Mouse (Mus musculus): Measurements from ENCODE around the gene Il18r1.

Il18r1 gene

DNA sequence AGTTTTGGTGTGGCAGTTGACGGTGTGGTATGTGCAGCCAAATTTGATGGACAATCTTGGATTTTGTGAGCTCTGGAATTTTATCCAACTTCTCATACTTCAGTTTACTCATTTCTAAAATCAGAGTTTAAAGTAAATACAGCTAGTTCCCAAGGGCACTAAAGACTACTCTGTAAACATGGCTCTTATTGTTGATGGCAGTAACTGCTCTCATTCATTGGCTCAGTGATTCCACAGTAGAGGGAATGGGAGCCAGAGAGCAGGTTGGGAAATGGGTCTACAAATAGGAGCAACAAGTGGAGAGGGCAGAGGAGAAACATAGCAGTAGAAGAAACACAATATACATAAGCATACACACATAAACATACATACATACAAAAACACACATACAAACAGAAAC, 34.4 kb downstream of the Il18r1 start:
- no peak for DNase-seq

DNA sequence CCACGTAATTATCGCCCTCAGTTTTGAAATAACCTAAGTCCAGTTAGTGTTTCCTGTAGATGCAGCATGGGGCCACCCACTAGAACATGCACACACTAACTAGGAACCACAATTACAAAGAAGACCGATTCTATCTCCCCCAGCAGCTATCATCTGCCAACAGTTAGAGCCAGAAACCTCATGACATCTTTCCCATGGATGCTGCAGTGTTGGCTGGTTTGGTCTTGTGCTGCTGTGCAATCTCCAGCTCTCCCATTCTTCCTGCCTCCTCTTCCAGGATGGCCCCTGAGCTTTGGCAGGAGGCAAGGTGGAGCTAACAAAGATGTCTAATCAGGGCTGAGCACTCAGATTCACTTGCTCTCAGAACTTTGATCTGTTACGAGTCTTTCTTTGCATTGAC, 35.8 kb downstream of the Il18r1 start:
- no peak for DNase-seq

DNA sequence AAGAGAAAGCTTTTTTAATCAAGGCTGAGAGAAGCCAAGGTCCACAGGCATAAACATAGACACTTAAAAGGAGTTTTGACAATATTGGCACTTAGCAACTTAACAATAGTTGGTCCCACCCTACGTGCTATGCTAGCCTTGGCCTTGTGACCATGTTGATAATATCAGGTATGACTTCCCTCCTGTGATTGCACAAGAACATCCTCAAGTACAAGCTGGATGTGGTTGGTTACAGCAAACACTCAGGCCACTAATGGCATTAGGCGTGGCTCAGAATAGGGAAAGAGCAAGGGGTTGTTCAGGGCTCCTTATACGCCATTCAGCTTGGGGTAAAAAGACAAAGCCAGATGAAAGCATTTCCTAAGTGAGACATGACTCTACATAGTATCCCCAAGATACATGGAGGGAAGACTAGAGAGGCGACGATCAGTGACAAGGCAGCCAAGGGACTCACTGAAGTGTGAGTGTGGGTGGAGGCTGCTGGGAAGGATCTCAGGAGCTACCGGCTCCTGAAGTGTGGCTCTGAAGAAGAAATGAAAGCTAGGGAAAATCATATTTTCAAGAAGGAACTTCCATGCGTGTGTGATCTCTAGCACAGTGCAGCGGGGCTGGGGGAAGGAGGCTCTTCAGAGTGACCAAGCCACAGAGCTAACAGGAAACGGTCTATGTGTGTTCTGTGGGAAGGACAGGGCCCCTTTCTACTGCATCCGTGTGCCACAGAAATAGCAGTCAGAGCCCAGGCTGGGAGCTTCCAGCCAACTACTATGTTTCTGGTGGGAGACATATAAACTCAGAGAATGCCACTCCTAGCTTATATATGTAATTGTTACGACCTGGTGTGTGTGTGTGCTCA, 36.4 kb downstream of the Il18r1 start:
- no peak for DNase-seq

DNA sequence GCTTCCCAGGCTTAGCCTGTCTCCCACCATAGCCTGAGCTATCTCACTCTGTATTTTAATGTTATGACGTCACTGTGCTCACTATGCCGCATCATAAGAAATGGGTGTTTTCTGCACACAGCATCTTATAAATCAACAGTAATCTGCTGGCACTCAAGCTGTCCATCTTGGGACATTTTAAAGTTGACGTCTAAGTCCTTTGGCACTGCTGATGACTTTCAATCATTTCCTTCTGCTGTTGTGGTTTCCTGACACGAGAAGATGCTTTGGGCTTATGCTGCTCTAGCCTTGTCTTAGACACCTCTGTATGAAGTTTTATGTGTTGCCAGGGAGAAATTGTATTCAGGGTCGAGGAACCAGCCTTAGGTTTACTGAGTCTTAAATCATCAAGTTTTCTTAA, 39.2 kb downstream of the Il18r1 start:
- no peak for DNase-seq

DNA sequence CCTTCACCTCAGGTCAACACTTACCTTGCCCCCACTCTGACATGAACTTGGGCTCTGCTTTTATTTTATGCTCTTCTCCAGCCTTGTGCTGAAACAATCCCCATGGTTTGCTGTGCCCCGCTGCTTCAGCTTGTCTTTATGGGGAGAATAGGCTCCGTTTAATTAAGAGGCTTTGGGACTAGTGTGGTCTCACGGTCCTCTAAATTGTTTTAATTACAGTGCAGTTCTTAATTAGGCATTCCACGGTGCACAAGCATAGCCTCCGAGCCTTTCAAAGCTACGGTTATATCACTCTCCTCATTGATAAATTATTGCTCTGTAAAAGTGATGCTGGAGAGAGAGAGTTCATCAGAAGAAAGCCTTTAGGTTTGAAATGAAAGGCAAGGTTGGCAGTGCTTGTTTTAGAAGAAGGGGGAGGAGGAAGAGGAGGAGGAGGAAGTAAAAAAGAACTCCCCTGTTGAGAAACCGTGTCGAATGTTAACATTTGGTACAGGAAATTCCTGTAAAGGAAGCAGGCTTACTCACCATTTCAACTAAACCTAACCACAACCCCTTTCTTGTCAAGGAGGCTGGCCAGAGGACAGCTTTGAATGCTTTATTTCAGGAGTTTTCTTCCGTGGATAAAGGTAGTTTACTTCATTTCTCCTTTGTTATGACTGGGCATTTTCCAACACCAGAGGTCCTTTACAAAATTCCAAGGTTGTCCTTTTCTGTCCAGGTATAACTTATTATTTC, 49.7 kb downstream of the Il18r1 start, which contains the start of gene Il18rap:
Il18rap (plus strand) TSS at position 512 of the 735 bp plus-strand sequence.
- no peak for DNase-seq

DNA sequence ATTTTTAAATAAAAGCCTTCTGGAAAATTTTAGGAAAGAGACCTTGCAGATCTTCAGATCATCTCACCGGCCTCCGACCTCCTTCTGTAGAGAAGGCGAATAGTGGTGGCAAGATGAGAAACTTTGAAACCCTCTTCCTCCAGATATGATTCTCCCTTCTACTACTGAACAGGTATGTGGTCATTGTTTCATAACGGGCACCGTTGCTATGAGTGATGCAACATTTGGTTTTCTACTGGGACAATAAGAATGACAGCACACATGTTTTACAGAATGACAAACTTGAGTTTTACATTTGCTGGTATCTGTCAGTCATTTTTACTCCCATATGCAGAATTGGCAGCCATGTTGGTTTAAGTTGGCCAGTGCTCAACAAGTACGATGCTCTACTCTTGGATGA, 51.0 kb downstream of the Il18r1 start:
- DNase-seq = no peak

DNA sequence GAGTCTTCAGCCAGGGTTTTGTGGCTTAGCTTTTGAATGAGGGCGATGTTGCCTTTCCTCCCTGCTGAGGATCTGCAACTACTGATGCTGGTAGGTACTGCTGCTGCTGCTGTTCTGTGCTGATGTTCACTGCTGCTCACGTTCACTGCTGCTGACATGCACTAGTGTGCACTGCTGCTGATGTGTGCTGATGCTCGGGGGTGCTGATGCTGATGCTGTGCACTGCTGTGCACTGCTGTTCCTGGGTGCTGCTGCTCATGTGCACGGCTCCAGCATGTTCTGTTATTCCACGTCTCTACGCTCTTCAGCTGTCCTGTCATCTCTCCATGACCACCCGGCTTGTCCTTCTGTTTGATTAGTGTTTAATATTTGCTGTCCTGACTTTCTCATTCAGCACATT, 57.6 kb downstream of the Il18r1 start:
- no peak for DNase-seq

DNA sequence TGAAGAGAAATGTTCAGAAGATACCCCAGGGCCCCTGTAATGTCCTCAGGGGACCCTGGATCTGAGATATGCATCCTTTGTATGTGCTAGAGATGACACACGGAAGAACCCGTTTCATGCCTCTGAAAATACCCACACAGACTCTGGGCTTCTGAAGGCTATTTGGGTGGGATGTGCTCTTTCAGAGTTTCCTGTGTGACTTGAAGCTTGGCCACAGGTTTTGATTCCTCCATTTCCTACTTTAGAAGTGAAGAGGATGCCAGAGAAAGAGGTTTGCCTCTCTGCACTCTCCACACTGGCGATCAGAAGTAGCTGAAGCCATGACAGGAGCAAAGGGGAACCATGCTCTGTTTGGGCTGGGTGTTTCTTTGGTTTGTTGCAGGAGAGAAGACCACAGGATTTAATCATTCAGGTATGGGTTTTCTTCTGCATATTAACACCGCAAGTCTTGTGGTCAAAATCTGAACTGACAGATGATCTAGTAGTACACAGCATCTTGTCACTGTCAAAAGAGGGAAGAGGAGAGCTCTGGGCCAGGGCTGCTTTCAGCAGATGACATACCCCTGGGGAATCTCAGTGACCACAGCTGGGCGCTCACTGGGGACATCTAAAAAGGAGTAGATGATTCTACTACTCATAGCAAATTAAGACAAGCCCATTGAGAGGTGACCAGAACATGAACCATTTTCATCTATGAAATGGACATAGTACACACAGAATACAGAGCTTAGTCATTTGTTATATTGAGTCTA, 58.8 kb downstream of the Il18r1 start:
- DNase-seq = no peak

DNA sequence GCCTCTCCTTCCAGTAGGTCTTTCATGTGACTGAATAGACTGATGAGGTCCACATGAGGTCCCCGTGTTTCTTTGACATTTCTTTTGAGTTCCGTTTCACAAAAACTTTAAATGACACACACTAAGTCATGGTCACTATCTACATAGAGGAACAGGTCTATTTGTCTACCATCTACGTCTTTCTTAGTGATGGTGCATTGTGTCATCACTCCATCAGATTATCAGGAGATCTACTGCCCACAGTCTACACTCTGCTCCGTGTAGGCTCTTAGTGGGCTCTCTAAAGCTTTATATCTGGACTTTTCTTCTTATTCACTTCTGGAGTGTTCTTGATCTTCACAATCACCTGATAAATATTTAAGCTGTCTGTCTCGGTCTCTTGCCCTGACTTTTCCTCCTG, 63.9 kb downstream of the Il18r1 start:
- no peak for DNase-seq

DNA sequence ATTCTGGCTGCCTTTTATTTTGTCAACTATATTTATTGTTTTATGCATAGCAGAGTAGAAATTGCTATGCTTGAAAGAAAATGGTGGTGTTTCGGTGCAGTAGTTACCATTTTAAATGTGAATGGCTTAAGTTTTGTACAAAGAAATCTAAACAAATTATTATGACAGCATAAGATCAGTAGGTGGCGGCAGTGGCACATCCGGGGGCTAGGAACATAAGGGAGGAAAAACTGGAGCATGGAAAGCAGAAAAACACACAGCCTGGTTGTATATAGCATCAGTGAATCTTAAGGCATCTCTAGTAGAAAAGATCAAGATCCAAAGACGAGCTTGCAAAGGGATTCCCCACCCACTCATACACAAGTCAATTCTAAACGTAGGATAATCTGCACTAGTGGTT, 72.2 kb downstream of the Il18r1 start:
- no peak for DNase-seq

DNA sequence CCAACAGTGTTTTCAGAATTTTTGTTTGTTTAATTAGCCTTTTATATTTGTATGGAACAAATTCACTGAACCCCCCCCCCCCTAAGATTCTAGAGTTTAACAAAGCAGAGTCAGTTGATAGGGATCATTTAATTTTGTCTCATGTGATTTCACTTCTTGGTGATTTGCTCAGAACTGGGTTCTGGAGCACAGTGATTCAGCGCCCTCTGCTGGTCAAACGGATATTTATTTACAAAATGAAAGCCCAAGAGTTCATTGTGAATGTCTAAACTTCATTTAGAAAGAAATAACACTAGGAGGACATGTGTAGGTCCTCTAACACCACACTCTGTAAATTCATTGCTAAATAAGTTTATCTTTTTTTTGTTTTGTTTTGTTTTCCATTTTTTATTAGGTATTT, 79.3 kb downstream of the Il18r1 start:
- DNase-seq = no peak

DNA sequence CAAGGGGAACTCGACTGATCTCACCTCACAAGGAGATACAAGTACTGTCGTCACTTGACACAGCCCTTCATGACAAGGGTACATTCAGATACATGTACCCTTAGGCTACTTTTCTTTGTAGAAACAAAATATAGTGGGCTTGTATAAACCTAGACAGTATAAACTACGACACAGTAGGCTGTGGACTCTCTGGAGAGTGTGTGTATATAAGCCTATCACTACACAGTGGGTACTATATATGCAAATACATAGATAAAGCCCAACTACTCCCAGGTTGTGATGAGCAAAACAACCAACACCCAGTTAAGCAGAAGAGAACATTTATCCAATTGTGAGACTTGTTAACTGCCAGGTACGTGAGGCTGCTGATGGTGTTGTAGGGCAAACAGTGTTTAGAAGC, 81.3 kb downstream of the Il18r1 start:
- no peak for DNase-seq

DNA sequence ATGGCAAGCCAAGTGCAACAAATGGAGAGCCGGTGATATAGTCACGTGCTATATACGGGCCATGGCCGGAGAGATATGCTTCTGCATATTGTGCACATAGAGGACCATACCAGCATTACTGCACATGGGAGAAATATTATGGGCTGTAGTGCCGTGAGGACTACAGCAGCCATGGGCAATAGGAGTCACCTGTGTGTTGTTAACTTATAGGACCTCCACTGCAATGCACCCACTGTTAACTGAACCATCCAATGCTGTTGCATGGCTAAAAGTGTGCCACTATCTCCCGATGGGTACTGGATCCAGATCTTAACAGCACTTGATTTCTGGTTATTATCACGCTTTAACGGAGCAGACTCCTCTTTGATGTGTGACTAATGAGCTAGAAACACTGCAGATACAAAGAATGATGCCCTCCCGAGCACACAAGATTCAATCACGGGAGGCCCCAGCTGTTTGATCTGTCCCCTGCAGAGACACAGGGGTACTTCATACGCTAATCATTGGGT, 81.8 kb downstream of the Il18r1 start:
- DNase-seq = no peak

DNA sequence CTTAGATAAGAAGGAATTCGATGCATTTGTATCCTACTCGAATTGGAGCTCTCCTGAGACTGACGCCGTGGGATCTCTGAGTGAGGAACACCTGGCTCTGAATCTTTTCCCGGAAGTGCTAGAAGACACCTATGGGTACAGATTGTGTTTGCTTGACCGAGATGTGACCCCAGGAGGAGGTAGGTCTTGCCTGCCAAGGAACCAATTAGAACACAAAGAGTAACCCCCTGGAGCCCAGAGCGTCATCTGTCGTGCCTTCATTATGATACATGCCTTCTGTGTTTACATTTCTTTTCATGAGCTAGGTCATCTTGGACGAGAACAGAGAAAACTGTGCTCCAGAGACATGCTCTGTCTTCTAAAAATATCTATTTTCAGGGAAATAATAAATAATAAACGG, 82.4 kb downstream of the Il18r1 start:
- no peak for DNase-seq
